Mouse (Mus musculus): ENCODE measurements around the gene 2310039H08Rik. TPM values are rescaled to one million over a fixed set of nuclear protein-coding genes. Genes with fewer than 3 reads are reported as not detected.
A peak's percentile ranks its signal among the peaks of the same experiment; 100 is the strongest.

2310039H08Rik gene
- polyA plus RNA-seq (2012; rRNA removed): 67.3 and 82.3 TPM in 2 replicates

- under 1% methylated on average over 50 of the region's 50 CpGs for WGBS
- DNase-seq (ENCODE audit: low read depth, low spot score): peak; percentile 68
Observed at GRCm38 (mm10) chr17:46772404-46773277, at the start of gene 2310039H08Rik. 2310039H08Rik (plus strand) TSS chr17:46772635.

GRCm38 (mm10) chr17:46724477-46725084, 47.9 kb upstream of the 2310039H08Rik start:
- no peak for DNase-seq (ENCODE audit: low read depth, low spot score)
- 80% methylated on average over 20 of the region's 20 CpGs for WGBS

- no peak for DNase-seq (ENCODE audit: low read depth, low spot score)
Observed at GRCm38 (mm10) chr17:46725273-46725672, 47.2 kb upstream of the 2310039H08Rik start.

GRCm38 (mm10) chr17:46725731-46726645, 46.4 kb upstream of the 2310039H08Rik start:
- DNase-seq (ENCODE audit: low read depth, low spot score): no peak
- 90% methylated on average over 26 of the region's 26 CpGs for WGBS

More at GRCm38 (mm10) chr17:46725273-46725672, 47.2 kb upstream of the 2310039H08Rik start:
- WGBS: 77% methylated on average over 9 of the region's 9 CpGs

- 89% methylated on average over 11 of the region's 11 CpGs for WGBS
- no peak for DNase-seq (ENCODE audit: low read depth, low spot score)
Observed at GRCm38 (mm10) chr17:46727271-46727670, 45.2 kb upstream of the 2310039H08Rik start.

- DNase-seq (ENCODE audit: low read depth, low spot score): no peak
- WGBS: 43% methylated on average over 6 of the region's 6 CpGs
Observed at GRCm38 (mm10) chr17:46728021-46728420, 44.4 kb upstream of the 2310039H08Rik start.

GRCm38 (mm10) chr17:46728496-46728895, 43.9 kb upstream of the 2310039H08Rik start:
- WGBS: 33% methylated on average over 11 of the region's 11 CpGs
- DNase-seq (ENCODE audit: low read depth, low spot score): no peak

GRCm38 (mm10) chr17:46728904-46729318, 43.5 kb upstream of the 2310039H08Rik start, which contains the start of gene Gnmt:
Gnmt (minus strand) TSS chr17:46729168.
- WGBS: 19% methylated on average over 24 of the region's 24 CpGs
- no peak for DNase-seq (ENCODE audit: low read depth, low spot score)

GRCm38 (mm10) chr17:46734055-46734454, 38.4 kb upstream of the 2310039H08Rik start:
- 86% methylated on average over 3 of the region's 3 CpGs for WGBS
- DNase-seq (ENCODE audit: low read depth, low spot score): no peak

GRCm38 (mm10) chr17:46735287-46735686, 37.1 kb upstream of the 2310039H08Rik start:
- no peak for DNase-seq (ENCODE audit: low read depth, low spot score)
- 84% methylated on average over 7 of the region's 7 CpGs for WGBS

GRCm38 (mm10) chr17:46736160-46736559, 36.3 kb upstream of the 2310039H08Rik start:
- 60% methylated on average over 10 of the region's 10 CpGs for WGBS
- DNase-seq (ENCODE audit: low read depth, low spot score): no peak

- WGBS: 94% methylated on average over 6 of the region's 6 CpGs
- DNase-seq (ENCODE audit: low read depth, low spot score): no peak
Observed at GRCm38 (mm10) chr17:46741305-46741704, 31.1 kb upstream of the 2310039H08Rik start.

- WGBS: 84% methylated on average over 9 of the region's 9 CpGs
- no peak for DNase-seq (ENCODE audit: low read depth, low spot score)
Observed at GRCm38 (mm10) chr17:46742986-46743385, 29.4 kb upstream of the 2310039H08Rik start.

GRCm38 (mm10) chr17:46745506-46745905, 26.9 kb upstream of the 2310039H08Rik start:
- WGBS: 88% methylated on average over 2 of the region's 2 CpGs
- DNase-seq (ENCODE audit: low read depth, low spot score): no peak

- 82% methylated on average over 8 of the region's 8 CpGs for WGBS
- DNase-seq (ENCODE audit: low read depth, low spot score): no peak
Observed at GRCm38 (mm10) chr17:46747234-46747633, 25.2 kb upstream of the 2310039H08Rik start.

GRCm38 (mm10) chr17:46747806-46748205, 24.6 kb upstream of the 2310039H08Rik start:
- 64% methylated on average over 2 of the region's 2 CpGs for WGBS
- DNase-seq (ENCODE audit: low read depth, low spot score): no peak

- DNase-seq (ENCODE audit: low read depth, low spot score): no peak
- WGBS: 79% methylated on average over 5 of the region's 5 CpGs
Observed at GRCm38 (mm10) chr17:46749282-46749681, 23.2 kb upstream of the 2310039H08Rik start.

- no peak for DNase-seq (ENCODE audit: low read depth, low spot score)
- WGBS: 86% methylated on average over 4 of the region's 4 CpGs
Observed at GRCm38 (mm10) chr17:46750580-46750979, 21.9 kb upstream of the 2310039H08Rik start.

GRCm38 (mm10) chr17:46751056-46751793, 21.2 kb upstream of the 2310039H08Rik start:
- WGBS: 14% methylated on average over 16 of the region's 16 CpGs
- no peak for DNase-seq (ENCODE audit: low read depth, low spot score)
